Mouse (Mus musculus): ENCODE results near the gene Faf2. TPM values are rescaled to one million over a fixed set of nuclear protein-coding genes. Genes with fewer than 3 reads are reported as not detected.

The Faf2 gene
- 10 to 100 TPM; 74.4 to 84.7 TPM for total RNA-seq (2021)
- long read RNA-seq, experiment 1, full-length matches to known transcripts: 40 of 59 reads
- long read RNA-seq, experiment 1, partial matches to known transcripts: 2 of 59 reads
- long read RNA-seq, experiment 1, other reads (novel, unspliced or antisense): 17 of 59 reads
- long read RNA-seq, experiment 2, full-length matches to known transcripts: 15 of 17 reads
- long read RNA-seq, experiment 2, partial matches to known transcripts: 0 of 17 reads
- long read RNA-seq, experiment 2, other reads (novel, unspliced or antisense): 2 of 17 reads

DNA sequence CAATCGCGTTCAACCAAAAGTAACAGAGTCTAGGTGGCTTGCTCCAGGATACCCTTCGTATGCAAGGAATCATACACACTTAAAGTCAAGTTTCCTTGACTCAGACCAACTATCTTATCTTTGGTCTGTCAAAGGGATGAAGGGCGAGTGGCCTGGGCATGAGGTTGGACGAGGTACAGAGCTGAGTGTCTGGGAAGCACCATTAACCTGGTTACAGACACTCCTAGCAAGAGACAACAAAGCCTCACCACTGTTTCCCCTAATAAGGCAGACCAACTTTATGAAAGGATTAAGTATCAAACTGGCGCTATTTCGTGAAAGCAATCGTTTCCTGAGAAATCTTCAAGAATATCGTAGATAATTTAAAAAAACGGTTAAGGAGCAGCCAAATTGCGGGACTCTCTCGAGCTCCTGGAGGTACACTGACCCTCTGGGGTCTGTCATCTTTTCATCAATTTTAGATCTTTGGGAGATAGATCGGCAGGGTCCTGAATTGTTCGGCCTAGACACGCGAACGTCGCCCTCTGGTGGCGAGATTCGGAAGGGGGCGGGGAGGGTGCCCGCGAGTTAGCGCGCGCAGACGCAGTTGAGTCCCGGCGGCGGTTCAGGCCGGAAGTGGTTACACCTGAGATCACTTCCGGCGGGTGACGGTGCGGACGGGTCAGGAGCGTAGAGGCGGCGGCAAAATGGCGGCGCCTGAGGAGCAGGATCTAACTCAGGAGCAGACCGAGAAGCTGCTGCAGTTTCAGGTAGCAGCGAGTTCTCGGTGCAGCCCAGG lies at the start of gene Faf2:
TSS of gene Faf2 (plus strand) at position 630 of the 778 bp plus-strand sequence.
- peak; percentile 98 to 99 for DNase-seq

- DNase-seq: no peak
Measured at GRCm38 (mm10) chr13:54572621-54573020, 49.0 kb upstream of the Faf2 start.

DNA sequence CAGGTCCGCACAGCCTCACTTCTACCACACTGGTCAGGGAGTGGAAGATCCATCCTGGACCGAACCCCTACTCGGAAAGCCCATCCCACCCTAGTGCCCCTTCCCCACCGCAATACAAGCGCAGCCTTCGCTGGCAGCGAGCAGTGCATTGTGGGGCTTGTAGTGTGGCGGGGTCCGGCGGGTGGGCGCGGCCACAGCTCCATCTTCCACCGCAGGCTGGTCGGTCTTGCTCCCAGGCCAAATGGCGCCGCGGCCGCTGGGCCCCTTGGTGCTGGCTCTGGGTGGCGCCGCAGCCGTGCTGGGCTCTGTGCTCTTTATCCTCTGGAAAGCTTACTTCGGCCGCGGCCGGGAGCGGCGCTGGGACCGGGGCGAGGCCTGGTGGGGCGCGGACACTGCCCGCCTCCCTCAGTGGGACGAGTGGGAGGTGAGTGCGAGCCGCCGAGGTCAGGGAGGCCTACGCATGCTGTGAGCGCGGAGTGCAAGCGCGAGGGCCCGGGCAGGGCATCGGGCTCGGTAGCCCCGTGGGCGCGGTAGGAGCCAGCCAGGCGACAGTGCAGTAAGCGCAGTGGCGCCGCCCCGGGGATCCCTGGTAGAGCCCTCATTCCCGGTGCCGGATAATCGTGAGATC lies 46.6 kb upstream of the Faf2 start, which contains the start of gene Arl10:
TSS of gene Arl10 (plus strand) at position 162 of the 628 bp plus-strand sequence.
- DNase-seq: peak; percentile 86 to 89

DNA sequence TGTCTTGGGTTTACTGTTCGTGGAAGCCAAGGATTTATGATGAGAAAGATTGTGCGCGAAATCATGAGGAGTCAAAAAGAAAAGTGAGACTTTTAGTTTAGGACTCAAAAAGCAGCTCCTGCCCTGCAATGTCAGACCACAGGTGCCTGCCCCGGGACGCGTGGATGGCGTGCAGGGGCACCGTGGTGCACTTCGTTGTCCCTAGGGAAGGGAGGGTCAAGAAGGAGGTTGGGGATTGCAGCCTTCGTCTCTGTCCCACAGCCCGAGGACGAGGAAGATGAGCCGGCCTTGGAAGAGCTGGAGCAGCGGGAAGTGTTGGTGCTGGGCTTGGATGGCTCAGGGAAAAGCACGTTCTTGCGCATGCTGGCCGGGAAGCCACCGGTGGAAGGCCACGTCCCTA lies 46.1 kb upstream of the Faf2 start:
- peak; percentile 38 to 41 for DNase-seq

GRCm38 (mm10) chr13:54577652-54578507 lies 43.7 kb upstream of the Faf2 start:
- DNase-seq: no peak

DNA sequence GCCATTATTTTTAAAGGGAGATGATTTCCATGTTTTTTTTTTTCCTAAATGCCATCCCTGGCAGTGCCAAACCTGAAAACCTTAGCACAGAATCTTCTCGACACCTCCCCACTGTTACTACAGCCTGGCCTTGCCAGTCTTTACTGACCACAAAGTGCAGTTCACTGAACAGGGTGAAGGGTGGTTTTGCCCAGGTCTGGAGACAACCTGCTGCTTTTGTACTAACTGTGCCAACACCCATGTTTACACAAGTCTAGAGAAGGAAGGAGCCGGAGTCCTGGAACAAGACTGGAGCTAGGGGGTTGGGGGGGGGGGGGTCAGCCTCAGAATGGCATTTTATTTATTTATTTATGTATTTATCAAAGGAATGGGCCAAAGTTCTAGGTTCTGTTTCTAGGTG lies 40.2 kb upstream of the Faf2 start:
- DNase-seq: no peak

- DNase-seq: peak; percentile 65 to 67
Measured at GRCm38 (mm10) chr13:54582126-54582525, 39.5 kb upstream of the Faf2 start.

DNA sequence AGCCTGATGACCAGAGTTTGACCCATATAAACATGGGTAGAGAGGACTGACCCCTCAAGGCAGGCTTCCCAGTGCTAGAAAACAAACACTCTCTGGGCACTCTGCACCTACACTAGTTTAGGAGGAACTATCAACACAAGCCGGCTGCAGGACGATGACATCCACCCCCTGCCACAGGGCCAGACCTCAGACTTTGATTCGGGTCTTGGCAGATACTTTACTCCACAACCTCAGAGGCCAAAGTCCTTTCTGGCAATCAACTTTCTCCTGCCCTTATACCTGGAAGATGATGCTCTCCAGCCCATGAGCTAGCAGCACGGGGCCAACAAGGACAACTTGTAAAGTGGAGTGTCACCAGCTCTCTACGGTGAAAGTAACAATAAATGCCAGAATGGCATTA lies 38.7 kb upstream of the Faf2 start:
- DNase-seq: no peak

GRCm38 (mm10) chr13:54585831-54586230 lies 35.8 kb upstream of the Faf2 start:
- no peak for DNase-seq

GRCm38 (mm10) chr13:54589414-54589995 lies 32.1 kb upstream of the Faf2 start:
- DNase-seq: no peak

DNA sequence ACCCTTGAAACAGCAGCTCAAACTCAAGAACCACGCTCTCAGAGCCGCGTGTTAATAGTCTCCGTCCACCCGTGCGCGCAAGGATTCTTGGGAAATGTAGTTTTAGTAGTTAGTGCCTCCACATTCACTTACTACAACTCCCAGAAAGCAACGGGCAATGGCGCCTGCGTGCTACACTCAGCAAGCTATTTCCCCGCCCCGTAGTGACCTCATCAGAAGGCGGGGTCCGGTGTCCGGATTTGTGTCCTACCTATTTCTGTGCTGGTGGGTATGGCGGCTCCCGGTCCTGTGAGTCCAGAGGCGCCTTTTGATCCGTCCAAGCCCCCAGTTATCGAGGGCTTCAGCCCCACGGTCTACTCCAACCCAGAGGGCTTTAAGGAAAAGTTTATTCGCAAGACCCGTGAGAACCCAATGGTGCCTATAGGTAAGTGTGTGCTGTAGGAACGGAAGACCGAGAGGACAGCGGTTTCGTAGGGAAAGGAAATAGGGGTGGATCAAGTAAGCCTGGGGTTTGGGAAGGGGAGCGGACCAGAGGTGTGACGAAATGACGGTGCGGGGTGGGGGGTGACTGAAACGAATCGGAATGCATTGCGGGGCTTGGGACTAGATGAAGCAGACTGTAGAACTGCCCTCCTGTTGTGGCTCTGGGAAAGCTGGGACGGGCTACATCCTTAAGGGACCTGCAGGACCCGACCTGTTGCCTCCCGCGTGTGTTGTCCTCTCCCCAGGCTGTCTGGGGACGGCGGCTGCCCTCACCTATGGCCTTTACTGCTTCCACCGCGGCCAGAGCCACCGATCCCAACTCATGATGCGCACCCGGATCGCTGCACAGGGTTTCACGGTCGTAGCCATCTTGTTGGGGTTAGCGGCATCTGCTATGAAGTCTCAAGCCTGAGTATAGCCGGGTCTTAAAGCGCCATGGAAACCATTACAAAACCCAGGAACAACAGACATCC lies 31.3 kb upstream of the Faf2 start, which contains the start of the genes Nop16 and Higd2a:
TSS of gene Nop16 (minus strand) at position 95 of the 956 bp plus-strand sequence.
TSS of gene Higd2a (plus strand) at position 212 of the 956 bp plus-strand sequence.
- DNase-seq: peak; percentile 97

DNA sequence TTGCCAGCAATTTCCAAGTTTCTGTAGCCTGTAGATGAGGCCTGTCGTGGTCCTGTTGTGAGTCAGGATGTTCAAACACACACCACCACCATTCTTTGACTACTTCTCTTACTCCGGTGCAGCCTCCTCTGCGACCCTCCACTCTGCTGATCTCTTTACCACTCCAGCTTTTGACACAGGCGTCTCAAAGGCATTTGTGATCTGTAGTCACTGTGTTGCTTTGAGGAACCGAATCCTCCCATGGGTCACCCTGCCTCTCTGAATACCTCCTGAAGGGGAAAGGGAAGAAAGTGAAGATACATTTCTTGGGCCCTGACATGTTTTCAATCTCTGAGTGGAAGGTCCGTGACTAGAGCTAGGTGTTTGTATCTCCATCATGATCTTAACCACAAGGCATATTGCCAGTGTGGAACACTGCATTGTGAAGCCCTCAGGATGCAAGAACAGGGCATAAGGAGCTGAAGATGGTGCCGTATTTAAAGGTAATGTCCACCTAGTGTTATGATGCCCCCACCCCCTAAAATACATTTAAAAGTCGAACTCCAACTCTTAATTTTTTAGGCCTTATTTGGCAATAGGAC lies 29.7 kb upstream of the Faf2 start:
- DNase-seq: no peak

DNA sequence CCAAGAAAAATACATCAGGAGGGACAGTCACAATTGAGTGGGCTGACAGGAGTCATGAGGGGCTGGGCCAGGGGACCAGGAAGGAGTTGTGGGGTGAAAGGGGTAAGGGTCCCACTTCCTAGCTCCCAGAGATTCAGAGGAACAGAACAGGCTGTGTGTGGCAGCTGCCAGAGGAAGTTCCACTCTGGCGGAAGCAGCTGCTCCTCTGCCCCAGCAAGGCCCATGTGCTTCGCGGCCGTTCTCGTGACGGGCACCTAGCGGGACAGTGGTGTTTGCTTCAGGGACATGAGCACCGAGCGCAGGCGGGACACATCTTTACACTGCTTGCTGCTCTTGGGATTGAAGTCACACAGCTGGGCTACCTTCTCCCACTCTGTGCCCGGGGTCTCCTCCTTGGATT lies 28.0 kb upstream of the Faf2 start:
- DNase-seq: no peak

GRCm38 (mm10) chr13:54596107-54596690 lies 25.4 kb upstream of the Faf2 start:
- no peak for DNase-seq

- DNase-seq: no peak
Measured at GRCm38 (mm10) chr13:54596870-54597269, 24.7 kb upstream of the Faf2 start.

GRCm38 (mm10) chr13:54598622-54599143 lies 22.9 kb upstream of the Faf2 start:
- DNase-seq: no peak

DNA sequence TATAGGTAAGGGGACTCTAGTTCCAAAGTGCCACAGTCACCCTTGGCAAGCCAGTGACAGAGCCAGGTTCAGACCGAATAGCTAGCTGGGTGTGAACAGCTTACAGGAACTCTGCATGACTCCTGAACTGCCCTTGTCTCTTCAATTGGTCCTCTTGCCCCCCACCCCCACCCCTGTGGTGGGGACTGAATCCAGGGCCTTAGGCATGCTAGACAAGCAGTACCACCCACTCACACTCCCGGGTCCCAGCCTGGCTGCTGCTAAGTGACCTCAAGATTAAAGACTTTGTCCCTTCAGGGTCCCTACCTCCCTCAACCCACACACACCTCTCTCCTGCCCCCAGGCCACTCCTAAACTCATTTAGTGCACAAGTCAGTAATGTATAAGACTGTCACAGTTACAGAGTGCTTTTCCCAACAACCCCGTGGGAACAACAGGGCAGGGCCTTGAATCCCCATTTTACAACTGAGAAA lies 18.9 kb upstream of the Faf2 start:
- no peak for DNase-seq

DNA sequence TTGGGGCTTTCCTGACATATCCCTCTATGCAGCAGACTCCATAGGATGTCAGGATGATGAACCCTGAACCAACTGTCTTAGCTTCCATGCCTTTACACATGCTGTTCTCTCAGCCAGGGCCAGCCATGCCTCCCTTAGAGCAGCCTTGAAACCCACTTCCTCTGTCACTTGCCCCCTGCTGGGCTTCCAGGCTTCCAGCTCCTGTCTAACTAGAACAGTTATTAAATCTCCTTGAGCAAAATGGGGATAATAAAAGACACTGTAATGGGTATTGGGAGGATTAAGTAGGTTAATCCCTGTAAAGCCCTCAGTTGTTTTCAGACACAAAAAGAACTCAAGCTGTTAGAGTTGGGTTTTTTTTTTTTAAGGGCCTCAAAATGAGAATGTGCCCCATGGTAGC lies 18.1 kb upstream of the Faf2 start:
- no peak for DNase-seq

DNA sequence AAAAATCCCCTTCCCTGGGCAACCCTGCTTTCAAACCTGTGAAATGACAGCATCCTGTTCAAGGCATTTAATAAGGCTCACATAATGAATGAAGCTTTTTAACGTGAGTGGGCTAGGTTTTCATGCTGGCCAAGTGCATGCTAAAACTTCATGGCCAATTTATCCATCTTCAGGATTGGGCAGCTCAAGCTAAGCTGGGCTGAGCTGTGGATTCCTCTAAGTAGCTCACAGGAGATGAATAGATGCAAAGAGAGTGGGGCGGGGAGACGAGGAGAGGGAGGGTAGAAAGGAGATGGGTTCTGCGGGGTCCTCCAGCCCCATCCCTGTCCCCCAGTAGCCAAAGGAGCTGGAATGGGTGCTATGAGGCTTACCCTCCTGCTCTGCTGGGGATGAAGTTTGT lies 17.4 kb upstream of the Faf2 start:
- no peak for DNase-seq

Measured in adrenal gland, postnatal 36 days (tissue).